Mouse (Mus musculus) kidney, embryonic 15.5 days (tissue): ENCODE measurements around the gene Rab11a. TPM values are rescaled to one million over a fixed set of nuclear protein-coding genes. Genes with fewer than 3 reads are reported as not detected.
A peak's percentile ranks its signal among the peaks of the same experiment; 100 is the strongest.

Experiments
- ATAC-seq: fragments of 200-750 bp; cut with Nextera tagmentation; replicated peaks from 2 replicates; pipeline ENCODE4 v1.8.0; 2017; ENCODE audit warnings: moderate TSS enrichment; ENCODE audit not compliant: low FRiP score
- H3K27ac ChIP-seq: fragments of 300-500 bp; sonication (generic); 2 replicates; pipeline ENCODE4 v1.5.1; 2015; ENCODE audit warnings: mild to moderate bottlenecking, inconsistent platforms
- H3K27me3 ChIP-seq: fragments of 300-500 bp; sonication (generic); 2 replicates; pipeline ENCODE4 v1.6.1; 2015; ENCODE audit warnings: inconsistent platforms
- H3K36me3 ChIP-seq: fragments of 300-500 bp; sonication (generic); 2 replicates; pipeline ENCODE4 v1.6.1; 2015; ENCODE audit warnings: inconsistent platforms
- H3K4me1 ChIP-seq: fragments of 300-500 bp; sonication (generic); 2 replicates; pipeline ENCODE4 v1.6.1; 2015; ENCODE audit warnings: inconsistent platforms
- H3K4me2 ChIP-seq: fragments of 300-500 bp; sonication (generic); 2 replicates; pipeline ENCODE4 v1.6.1; 2015; ENCODE audit warnings: moderate library complexity, mild to moderate bottlenecking, inconsistent platforms
- H3K4me3 ChIP-seq: fragments of 300-500 bp; sonication (generic); replicated peaks from 2 replicates; pipeline ENCODE4 v1.5.1; 2015; ENCODE audit warnings: mild to moderate bottlenecking, inconsistent platforms
- H3K9ac ChIP-seq: fragments of 300-500 bp; sonication (generic); 2 replicates; pipeline ENCODE4 v1.6.1; 2015; ENCODE audit warnings: mild to moderate bottlenecking, inconsistent platforms
- H3K9me3 ChIP-seq: fragments of 300-500 bp; sonication (generic); replicated peaks from 2 replicates; pipeline ENCODE4 v1.6.1; 2016; ENCODE audit warnings: inconsistent platforms
- WGBS: fragments of 180-500 bp; shearing (Covaris S2); methylation state at CpG from one replicate; pipeline ENCODE4 v1.1.7; 2015; ENCODE audit warnings: mixed read lengths; 5-methylcytosine and 5-hydroxymethylcytosine counted together
- polyA plus RNA-seq: library from polyadenylated mRNA; unstranded; fragments of >200 nt; fragmentation: Nextera tagmentation; extraction: Ambion mirVana; gene quantifications from 2 replicates; pipeline ENCODE4 v1.2.1, GENCODE M21; 2015

Gene Rab11a
- polyA plus RNA-seq, 1 experiment from 2014 or later, result 550 TPM

- H3K9me3 ChIP-seq, result no peaks in the 10 kb centered on the region
- no peak overlapping the region for H3K9ac ChIP-seq
- H3K27me3 ChIP-seq, result no peaks in the 10 kb centered on the region
- no peak overlapping the region for H3K27ac ChIP-seq
- ATAC-seq, result no peak
- H3K4me2 ChIP-seq, result no peak overlapping the region
- peaks cover 44% of the 10 kb centered on the region for H3K36me3 ChIP-seq
- peaks cover 41% of the 10 kb centered on the region for H3K4me1 ChIP-seq
- H3K4me3 ChIP-seq, result no peak overlapping the region
These were observed 35.2 kb downstream of the Rab11a start for GRCm38 (mm10) chr9:64702391-64702790.

GRCm38 (mm10) chr9:64701651-64702050 lies 35.9 kb downstream of the Rab11a start:
- WGBS, result 71% methylated on average over 1 of the region's 1 CpGs
- Histone ChIP-seq H3K27me3 (no peaks in the 10 kb centered on the region), H3K4me1 (peaks cover 41% of the 10 kb centered on the region), H3K4me3 (no peak overlapping the region), H3K4me2 (no peak overlapping the region), H3K9ac (no peak overlapping the region), H3K9me3 (no peaks in the 10 kb centered on the region), H3K27ac (peak overlapping the region; percentile 73), H3K36me3 (peaks cover 42% of the 10 kb centered on the region)
- no peak for ATAC-seq

- peaks cover 42% of the 10 kb centered on the region for H3K36me3 ChIP-seq
- H3K27ac ChIP-seq, result peak overlapping the region; percentile 73
- H3K4me2 ChIP-seq, result no peak overlapping the region
- no peaks in the 10 kb centered on the region for H3K27me3 ChIP-seq
- no peaks in the 10 kb centered on the region for H3K9me3 ChIP-seq
- no peak for ATAC-seq
- H3K4me3 ChIP-seq, result no peak overlapping the region
- no peak overlapping the region for H3K9ac ChIP-seq
- WGBS, result 76% methylated on average over 4 of the region's 4 CpGs
- H3K4me1 ChIP-seq, result peaks cover 41% of the 10 kb centered on the region
These were observed 36.9 kb downstream of the Rab11a start for GRCm38 (mm10) chr9:64700451-64701311.

GRCm38 (mm10) chr9:64698586-64698985 lies 39.0 kb downstream of the Rab11a start:
- H3K9ac ChIP-seq, result no peak overlapping the region

GRCm38 (mm10) chr9:64697677-64698076 lies 39.9 kb downstream of the Rab11a start:
- H3K9ac ChIP-seq, result no peak overlapping the region
- peaks cover 44% of the 10 kb centered on the region for H3K36me3 ChIP-seq
- H3K27me3 ChIP-seq, result no peaks in the 10 kb centered on the region
- H3K4me1 ChIP-seq, result peaks cover 30% of the 10 kb centered on the region
- H3K4me2 ChIP-seq, result no peak overlapping the region
- no peaks in the 10 kb centered on the region for H3K9me3 ChIP-seq
- ATAC-seq, result no peak
- H3K27ac ChIP-seq, result no peak overlapping the region
- 85% methylated on average over 5 of the region's 5 CpGs for WGBS
- no peak overlapping the region for H3K4me3 ChIP-seq

More at GRCm38 (mm10) chr9:64698586-64698985, 39.0 kb downstream of the Rab11a start:
- no peak overlapping the region for H3K4me3 ChIP-seq
- no peaks in the 10 kb centered on the region for H3K27me3 ChIP-seq
- no peak overlapping the region for H3K4me2 ChIP-seq
- no peaks in the 10 kb centered on the region for H3K9me3 ChIP-seq
- 0 out of 2 replicates have a peak overlapping the region, but pooled peaks have one; percentile 73 for H3K27ac ChIP-seq
- peaks cover 37% of the 10 kb centered on the region for H3K4me1 ChIP-seq
- no peak for ATAC-seq
- H3K36me3 ChIP-seq, result peaks cover 45% of the 10 kb centered on the region
- 91% methylated on average over 1 of the region's 1 CpGs for WGBS

- no peak overlapping the region for H3K4me3 ChIP-seq
- no peak overlapping the region for H3K9ac ChIP-seq
- H3K9me3 ChIP-seq, result no peaks in the 10 kb centered on the region
- H3K4me2 ChIP-seq, result no peak overlapping the region
- no peak for ATAC-seq
- no peaks in the 10 kb centered on the region for H3K27me3 ChIP-seq
- H3K36me3 ChIP-seq, result peaks cover 44% of the 10 kb centered on the region
- 76% methylated on average over 1 of the region's 1 CpGs for WGBS
- H3K4me1 ChIP-seq, result peaks cover 26% of the 10 kb centered on the region
- H3K27ac ChIP-seq, result no peak overlapping the region
These were observed 40.6 kb downstream of the Rab11a start for GRCm38 (mm10) chr9:64697006-64697405.

GRCm38 (mm10) chr9:64696404-64696803 lies 41.2 kb downstream of the Rab11a start:
- no peaks in the 10 kb centered on the region for H3K9me3 ChIP-seq
- H3K4me2 ChIP-seq, result no peak overlapping the region
- H3K4me3 ChIP-seq, result no peak overlapping the region
- WGBS, result 69% methylated on average over 4 of the region's 4 CpGs
- peaks cover 41% of the 10 kb centered on the region for H3K36me3 ChIP-seq
- H3K27me3 ChIP-seq, result no peaks in the 10 kb centered on the region
- no peak overlapping the region for H3K27ac ChIP-seq
- no peak overlapping the region for H3K9ac ChIP-seq
- ATAC-seq, result no peak
- peaks cover 27% of the 10 kb centered on the region for H3K4me1 ChIP-seq

GRCm38 (mm10) chr9:64695266-64695665 lies 42.3 kb downstream of the Rab11a start:
- H3K4me2 ChIP-seq, result no peak overlapping the region
- no peaks in the 10 kb centered on the region for H3K9me3 ChIP-seq
- H3K27ac ChIP-seq, result no peak overlapping the region
- H3K9ac ChIP-seq, result no peak overlapping the region
- 97% methylated on average over 1 of the region's 1 CpGs for WGBS
- H3K27me3 ChIP-seq, result no peaks in the 10 kb centered on the region
- H3K4me3 ChIP-seq, result no peak overlapping the region
- peaks cover 39% of the 10 kb centered on the region for H3K36me3 ChIP-seq
- no peak for ATAC-seq
- H3K4me1 ChIP-seq, result peaks cover 27% of the 10 kb centered on the region

- peaks cover 36% of the 10 kb centered on the region for H3K36me3 ChIP-seq
- WGBS, result 53% methylated on average over 2 of the region's 2 CpGs
- H3K4me2 ChIP-seq, result no peak overlapping the region
- no peak for ATAC-seq
- no peak overlapping the region for H3K9ac ChIP-seq
- no peak overlapping the region for H3K4me3 ChIP-seq
- no peaks in the 10 kb centered on the region for H3K9me3 ChIP-seq
- H3K4me1 ChIP-seq, result peaks cover 26% of the 10 kb centered on the region
- H3K27me3 ChIP-seq, result peaks cover 4% of the 10 kb centered on the region; the same call in 1 of the 2 replicates
- no peak overlapping the region for H3K27ac ChIP-seq
These were observed 44.5 kb downstream of the Rab11a start for GRCm38 (mm10) chr9:64693094-64693493.

GRCm38 (mm10) chr9:64691176-64691575 lies 46.4 kb downstream of the Rab11a start:
- no peak overlapping the region for H3K4me3 ChIP-seq
- H3K9me3 ChIP-seq, result no peaks in the 10 kb centered on the region
- peaks cover 4% of the 10 kb centered on the region; the same call in 1 of the 2 replicates for H3K27me3 ChIP-seq
- no peak overlapping the region for H3K27ac ChIP-seq
- ATAC-seq, result peak; percentile 63
- H3K4me1 ChIP-seq, result peaks cover 39% of the 10 kb centered on the region
- no peak overlapping the region for H3K4me2 ChIP-seq
- peaks cover 26% of the 10 kb centered on the region for H3K36me3 ChIP-seq
- no peak overlapping the region for H3K9ac ChIP-seq
- WGBS, result 3% methylated on average over 7 of the region's 7 CpGs

- Histone ChIP-seq H3K4me1 (peaks cover 39% of the 10 kb centered on the region), H3K9ac (no peak overlapping the region), H3K36me3 (peaks cover 22% of the 10 kb centered on the region), H3K9me3 (no peaks in the 10 kb centered on the region), H3K4me3 (no peak overlapping the region), H3K27ac (no peak overlapping the region), H3K27me3 (peaks cover 4% of the 10 kb centered on the region; the same call in 1 of the 2 replicates), H3K4me2 (no peak overlapping the region)
- WGBS, result 81% methylated on average over 2 of the region's 2 CpGs
- ATAC-seq, result no peak
These were observed 46.8 kb downstream of the Rab11a start for GRCm38 (mm10) chr9:64690771-64691170.

- Histone ChIP-seq H3K9me3 (no peaks in the 10 kb centered on the region), H3K36me3 (no peaks in the 10 kb centered on the region), H3K4me1 (peaks cover 46% of the 10 kb centered on the region), H3K4me3 (no peak overlapping the region), H3K27me3 (peaks cover 6% of the 10 kb centered on the region; the same call in 1 of the 2 replicates), H3K9ac (no peak overlapping the region), H3K27ac (peak overlapping the region; percentile 28), H3K4me2 (no peak overlapping the region)
- WGBS, result 56% methylated on average over 1 of the region's 1 CpGs
- 0 out of 2 replicates have a peak, but pooled peaks have one; percentile 20 for ATAC-seq
These were observed 49.6 kb downstream of the Rab11a start for GRCm38 (mm10) chr9:64688015-64688394.
